Mouse (Mus musculus) T-helper 2 cell (primary cell): ENCODE results near the gene Phf12.

ENCODE experiments used
- in situ Hi-C: fragments of 300-600 bp; cut with MboI, MseI; formaldehyde crosslinking; loops from one replicate; pipeline ENCODE4 v1.15.1; 2025; ENCODE audit warnings: high pct_unique_total_duplicates

Phf12 gene

GRCm38 (mm10) chr11:77968786-77969185 lies 13.8 kb upstream of the Phf12 start:
- in situ Hi-C loops: loop anchor here (5.0 kb wide), 1 partner anchor 141 kb away; no protein-coding TSS in a partner anchor

GRCm38 (mm10) chr11:77970718-77971117 lies 11.8 kb upstream of the Phf12 start:
- in situ Hi-C loops: loop anchor here (10.0 kb wide), 1 partner anchor 616 kb away; no protein-coding TSS in a partner anchor

GRCm38 (mm10) chr11:77973520-77973919 lies 9.0 kb upstream of the Phf12 start:
- in situ Hi-C loops: loop anchor here (10.0 kb wide), 1 partner anchor 619 kb away; no protein-coding TSS in a partner anchor

- in situ Hi-C loops: loop anchor here (10.0 kb wide), 1 partner anchor 620 kb away; no protein-coding TSS in a partner anchor
These were observed 8.2 kb upstream of the Phf12 start for GRCm38 (mm10) chr11:77974325-77974724.

- in situ Hi-C loops: loop anchor here (10.0 kb wide), 1 partner anchor 621 kb away; no protein-coding TSS in a partner anchor
These were observed 6.7 kb upstream of the Phf12 start for GRCm38 (mm10) chr11:77975873-77976272.

- in situ Hi-C loops: loop anchor here (10.0 kb wide), 1 partner anchor 623 kb away; no protein-coding TSS in a partner anchor
These were observed 4.4 kb upstream of the Phf12 start for GRCm38 (mm10) chr11:77978161-77978560.

- in situ Hi-C loops: loop anchor here (10.0 kb wide), 1 partner anchor 625 kb away; no protein-coding TSS in a partner anchor
These were observed 3.2 kb upstream of the Phf12 start for GRCm38 (mm10) chr11:77979221-77979809.

- in situ Hi-C loops: no loop called here
These were observed 2.0 kb upstream of the Phf12 start for GRCm38 (mm10) chr11:77980281-77981204.

- in situ Hi-C loops: no loop called here
These were observed 729 bp upstream of the Phf12 start for GRCm38 (mm10) chr11:77981609-77982440.

GRCm38 (mm10) chr11:77983191-77983936 lies 810 bp downstream of the Phf12 start:
- in situ Hi-C loops: no loop called here

GRCm38 (mm10) chr11:77983937-77984835 lies 1.6 kb downstream of the Phf12 start:
- in situ Hi-C loops: no loop called here

GRCm38 (mm10) chr11:77984836-77985231 lies 2.3 kb downstream of the Phf12 start:
- in situ Hi-C loops: loop anchor here (5.0 kb wide), 1 partner anchor 37 kb away; no protein-coding TSS in a partner anchor

- in situ Hi-C loops: loop anchor here (5.0 kb wide), 1 partner anchor 37 kb away; no protein-coding TSS in a partner anchor
These were observed 3.0 kb downstream of the Phf12 start for GRCm38 (mm10) chr11:77985541-77986065.

- in situ Hi-C loops: loop anchor here (5.0 kb wide), 1 partner anchor 33 kb away; no protein-coding TSS in a partner anchor
These were observed 6.6 kb downstream of the Phf12 start for GRCm38 (mm10) chr11:77989071-77989690.

- in situ Hi-C loops: no loop called here
These were observed 13.0 kb downstream of the Phf12 start for GRCm38 (mm10) chr11:77995556-77995955.

- in situ Hi-C loops: no loop called here
These were observed 23.9 kb downstream of the Phf12 start for GRCm38 (mm10) chr11:78006446-78006845.

- in situ Hi-C loops: loop anchor here (5.0 kb wide), 1 partner anchor 32 kb away; no protein-coding TSS in a partner anchor
These were observed 37.1 kb downstream of the Phf12 start for GRCm38 (mm10) chr11:78019676-78020075.

- in situ Hi-C loops: loop anchor here (5.0 kb wide), 1 partner anchor 36 kb away; no protein-coding TSS in a partner anchor
These were observed 41.1 kb downstream of the Phf12 start for GRCm38 (mm10) chr11:78023607-78024006.

GRCm38 (mm10) chr11:78029240-78029639 lies 46.7 kb downstream of the Phf12 start:
- in situ Hi-C loops: no loop called here
